22 mouse cellular contexts compared by ENCODE assay signal in the genomic region with DNA sequence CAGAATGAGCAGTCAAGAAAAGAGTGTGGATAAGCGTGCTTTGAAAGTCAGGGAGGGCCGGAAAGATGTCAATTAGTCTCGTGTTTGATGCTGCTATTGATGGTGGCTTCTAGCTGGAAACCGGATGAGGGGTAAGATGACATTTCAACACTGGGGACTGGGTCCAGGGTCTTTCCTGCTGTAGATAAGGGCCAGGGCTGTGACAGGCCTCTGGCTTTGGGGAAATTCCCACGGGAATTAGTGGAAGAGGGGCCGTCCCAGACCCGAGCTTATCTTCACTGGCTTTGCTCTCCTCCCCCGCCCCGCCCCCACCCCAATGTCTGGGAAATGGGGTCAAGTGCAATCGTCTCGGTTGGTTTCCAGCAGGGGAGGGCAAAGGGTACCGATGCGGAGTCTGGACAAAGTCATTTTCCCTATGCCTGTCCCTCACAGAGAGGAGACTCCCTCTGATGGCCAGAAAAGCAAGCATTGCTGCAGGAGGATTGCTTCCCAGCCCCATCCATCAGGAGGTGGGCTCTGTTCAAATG. TPM values are rescaled to one million over a fixed set of nuclear protein-coding genes. Genes with fewer than 3 reads are reported as not detected.
A peak's percentile ranks its signal among the peaks of the same experiment; 100 is the strongest.
DNase-seq lines count a peak whose midpoint lies in the region; ATAC-seq and TF ChIP-seq lines count a peak whose summit lies in the region.
"Had no signal": no experiment of that assay in that cellular context is flagged by ENCODE, and none has a peak within 500 bp of the region (broad histone marks: within the 10 kb centered on the region; RNA-seq: fewer than 3 reads in every experiment).

No protein-coding gene starts in this region.

- peaks cover 48% of the 10 kb centered on the region for H3K27me3 ChIP-seq in kidney, embryonic 15.5 days
- peaks cover 95% of the 10 kb centered on the region for H3K27me3 ChIP-seq in midbrain, embryonic 12.5 days
- H3K27me3 ChIP-seq in midbrain, postnatal 0 days (ENCODE audit: insufficient read depth, low read length) = peaks cover 21% of the 10 kb centered on the region; the same call in 1 of the 2 replicates

- no peak; the same call in 1 of the 2 replicates for ATAC-seq in kidney, embryonic 15.5 days (replicated peaks; ENCODE audit: low FRiP score)
- no peak for ATAC-seq in midbrain, embryonic 12.5 days (ENCODE audit: low FRiP score, low read depth)
- ATAC-seq in midbrain, postnatal 0 days (ENCODE audit: low FRiP score) = no peak
- ATAC-seq in monocyte, adult 5-6 weeks (replicated peaks; ENCODE audit: insufficient number of reproducible peaks, low FRiP score, low TSS enrichment, poor library complexity, severe bottlenecking) = no peak
- ATAC-seq: activated CD4-positive, CD25-positive, alpha-beta regulatory T cell, adult 4 months; CD4-positive, CD25-positive, alpha-beta regulatory T cell, adult 4 months; forebrain, embryonic 13.5 days; inflammation-experienced regulatory T-cells, adult 6 months had no signal

- no peak overlapping the region for H3K9ac ChIP-seq in kidney, embryonic 15.5 days
- no peak overlapping the region for H3K9ac ChIP-seq in midbrain, embryonic 12.5 days (replicated peaks)
- no peak overlapping the region for H3K9ac ChIP-seq in midbrain, postnatal 0 days (replicated peaks; ENCODE audit: low read length, poor library complexity, severe bottlenecking)
- H3K9ac ChIP-seq: forebrain, embryonic 13.5 days; hindbrain, embryonic 12.5 days; limb, embryonic 12.5 days; neural tube, embryonic 12.5 days had no signal

- peak overlapping the region; percentile 1; the same call in 1 of the 2 replicates for H3K4me2 ChIP-seq in kidney, embryonic 15.5 days
- H3K4me2 ChIP-seq in midbrain, embryonic 12.5 days (replicated peaks) = 0 out of 2 replicates have a peak overlapping the region, but pooled peaks have one; percentile 4
- no peak overlapping the region for H3K4me2 ChIP-seq in midbrain, postnatal 0 days (ENCODE audit: low read depth, low read length, poor library complexity, severe bottlenecking)
- H3K4me2 ChIP-seq: forebrain, embryonic 13.5 days; hindbrain, embryonic 12.5 days; limb, embryonic 12.5 days; neural tube, embryonic 12.5 days had no signal

- no peak overlapping the region for H3K4me3 ChIP-seq in kidney, embryonic 15.5 days (replicated peaks)
- H3K4me3 ChIP-seq in midbrain, embryonic 12.5 days = no peak overlapping the region
- no peak overlapping the region for H3K4me3 ChIP-seq in midbrain, postnatal 0 days (ENCODE audit: low read depth, low read length)
- H3K4me3 ChIP-seq: forebrain, embryonic 13.5 days; heart, adult 2 months; hindbrain, embryonic 12.5 days; limb, embryonic 12.5 days; neural tube, embryonic 12.5 days had no signal

- peak; percentile 33 for DNase-seq in embryo, embryonic 10.5 days (ENCODE audit: low spot score)
- no peak for DNase-seq in embryo, embryonic 11 days
- DNase-seq in kidney, adult 18-20 months = no peak
- DNase-seq in midbrain, postnatal 0 days (ENCODE audit: low spot score) = no peak
- DNase-seq: adrenal gland, postnatal 14 days; cerebellum, postnatal 10 days; gastrocnemius, postnatal 14 days; heart, adult 2 months; heart, postnatal 14 days; lung, postnatal 14 days; thymus, postnatal 14 days had no signal

- peak overlapping the region; percentile 77; the same call in 1 of the 2 replicates for H3K27ac ChIP-seq in kidney, embryonic 15.5 days
- no peak overlapping the region for H3K27ac ChIP-seq in midbrain, embryonic 12.5 days (replicated peaks)
- no peak overlapping the region for H3K27ac ChIP-seq in midbrain, postnatal 0 days (ENCODE audit: low read depth, low read length)
- H3K27ac ChIP-seq: forebrain, embryonic 13.5 days; heart, adult 2 months; hindbrain, embryonic 12.5 days; limb, embryonic 12.5 days; neural tube, embryonic 12.5 days had no signal

- no peaks in the 10 kb centered on the region for H3K36me3 ChIP-seq in kidney, embryonic 15.5 days
- no peaks in the 10 kb centered on the region for H3K36me3 ChIP-seq in midbrain, embryonic 12.5 days
- H3K36me3 ChIP-seq in midbrain, postnatal 0 days (ENCODE audit: insufficient read depth, low read length) = no peaks in the 10 kb centered on the region
- H3K36me3 ChIP-seq: G1E; hindbrain, embryonic 12.5 days; limb, embryonic 12.5 days; neural tube, embryonic 12.5 days had no signal

- peaks cover 63% of the 10 kb centered on the region for H3K4me1 ChIP-seq in kidney, embryonic 15.5 days
- peaks cover 27% of the 10 kb centered on the region for H3K4me1 ChIP-seq in midbrain, embryonic 12.5 days
- H3K4me1 ChIP-seq in midbrain, postnatal 0 days (ENCODE audit: insufficient read depth, low read length) = 0 out of 2 replicates have a peak, but pooled peaks cover 3% of the 10 kb centered on the region

- WGBS in kidney, embryonic 15.5 days = 10% methylated on average over 13 of the region's 13 CpGs
- 13% methylated on average over 13 of the region's 13 CpGs for WGBS in midbrain, embryonic 12.5 days
- 12% methylated on average over 13 of the region's 13 CpGs for WGBS in midbrain, postnatal 0 days

- H3K9me3 ChIP-seq in kidney, embryonic 15.5 days (replicated peaks) = no peaks in the 10 kb centered on the region
- H3K9me3 ChIP-seq in midbrain, embryonic 12.5 days = no peaks in the 10 kb centered on the region
- H3K9me3 ChIP-seq in midbrain, postnatal 0 days (ENCODE audit: low read length) = no peaks in the 10 kb centered on the region
- H3K9me3 ChIP-seq: forebrain, embryonic 13.5 days; G1E; hindbrain, embryonic 12.5 days; limb, embryonic 12.5 days; neural tube, embryonic 12.5 days had no signal

- TF ChIP-seq CTCF in midbrain, postnatal 0 days (IDR thresholded peaks at IDR 0.05) = no peak

RNA-seq across cellular contexts. Expression of gene Ngfr, which starts 7.2 kb away (rescaled TPM):
- polyA plus RNA-seq in kidney, embryonic 15.5 days (2015; fragmentation: Nextera tagmentation; extraction: Ambion mirVana) = 25.8 and 28.7 TPM in 2 replicates
- polyA plus RNA-seq in midbrain, embryonic 12.5 days (2016; fragmentation: Nextera tagmentation; extraction: Ambion mirVana) = 21.7 and 24.0 TPM in 2 replicates
- 11.1 and 16.9 TPM in 2 replicates for total RNA-seq in midbrain, postnatal 0 days (2014; rRNA removed)
- polyA plus RNA-seq in midbrain, postnatal 0 days (2015; fragmentation: Nextera tagmentation; extraction: Ambion mirVana) = 5.1 and 5.2 TPM in 2 replicates
- total RNA-seq in monocyte, adult 5-6 weeks (2017) = 0.21 to 1.3 TPM (median 0.58 TPM) in 3 replicates
- polyA plus RNA-seq: activated CD4-positive, CD25-positive, alpha-beta regulatory T cell, adult 4 months; CD4-positive, CD25-positive, alpha-beta regulatory T cell, adult 4 months; G1E; inflammation-experienced regulatory T-cells, adult 6 months had no signal
